Mouse (Mus musculus) E14TG2a.4 (cell line): Measurements from ENCODE around the gene Tmem94.

Source experiments
- CTCF ChIP-seq: conservative IDR thresholded peaks from 2 replicates; pipeline ENCODE4 v1.5.1; 2014; ENCODE audit warnings: low read length
- NANOG ChIP-seq: IDR thresholded peaks from 2 replicates; pipeline ENCODE4 v1.6.1; 2014; ENCODE audit warnings: borderline replicate concordance, low read length, mixed read lengths

DNA sequence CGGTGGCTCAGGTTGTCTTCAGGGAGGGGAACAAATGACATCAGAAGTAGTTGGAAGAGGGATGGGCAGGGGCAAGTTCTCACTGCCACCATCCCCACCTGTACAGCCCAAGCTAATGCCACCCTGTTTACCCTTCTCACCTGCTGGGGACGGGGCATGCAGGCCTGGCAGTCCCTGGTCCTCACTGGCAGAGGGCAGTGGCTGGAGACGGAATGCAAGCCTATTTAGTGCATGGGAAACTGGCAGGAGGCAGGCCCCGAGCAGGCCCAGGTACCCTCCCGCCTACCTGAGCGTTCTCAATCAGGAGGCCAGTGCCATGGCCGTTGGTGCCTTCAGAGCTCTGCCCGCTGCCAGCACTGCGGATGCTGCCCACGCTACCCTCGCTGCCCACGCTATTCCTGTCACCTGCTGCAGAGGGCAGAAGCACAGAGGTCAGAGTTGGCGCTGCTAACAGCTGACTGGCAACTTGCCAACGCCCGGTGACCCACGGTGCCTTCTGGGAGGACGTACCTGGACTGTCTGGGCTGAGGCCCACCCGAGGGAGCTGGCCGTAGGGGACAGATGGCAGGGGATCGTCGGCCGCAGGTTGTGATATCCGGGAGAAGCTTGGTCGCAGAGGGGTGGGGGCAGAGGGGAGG, 38.0 kb downstream of the Tmem94 start:
- TF ChIP-seq CTCF (no peak), NANOG (no peak)
